Mouse (Mus musculus) kidney, embryonic 16.5 days (tissue): Measurements from ENCODE around the gene Smurf2. TPM values are rescaled to one million over a fixed set of nuclear protein-coding genes. Genes with fewer than 3 reads are reported as not detected.

ENCODE experiments used
- ATAC-seq: fragments of 200-750 bp; cut with Nextera tagmentation; 2 replicates; pipeline ENCODE4 v1.8.0; 2017; ENCODE audit warnings: moderate TSS enrichment; ENCODE audit not compliant: low FRiP score, low TSS enrichment
- H3K27ac ChIP-seq: fragments of 300-500 bp; sonication (generic); 2 replicates; pipeline ENCODE4 v1.5.1; 2014; ENCODE audit warnings: low read length
- H3K27me3 ChIP-seq: fragments of 300-500 bp; sonication (generic); 2 replicates; pipeline ENCODE4 v1.6.1; 2014; ENCODE audit warnings: low read length, control low read depth, mixed read lengths; ENCODE audit not compliant: insufficient read depth
- H3K36me3 ChIP-seq: fragments of 300-500 bp; sonication (generic); 2 replicates; pipeline ENCODE4 v1.6.1; 2014; ENCODE audit warnings: low read length, control low read depth, mixed read lengths; ENCODE audit not compliant: insufficient read depth
- H3K4me1 ChIP-seq: fragments of 300-500 bp; sonication (generic); 2 replicates; pipeline ENCODE4 v1.6.1; 2014; ENCODE audit warnings: low read length, control low read depth, mixed read lengths; ENCODE audit not compliant: insufficient read depth
- H3K4me2 ChIP-seq: fragments of 300-500 bp; sonication (generic); replicated peaks from 2 replicates; pipeline ENCODE4 v1.6.1; 2014; ENCODE audit warnings: low read depth, low read length
- H3K4me3 ChIP-seq: fragments of 300-500 bp; sonication (generic); 2 replicates; pipeline ENCODE4 v1.5.1; 2014; ENCODE audit warnings: mild to moderate bottlenecking, low read length
- H3K9ac ChIP-seq: fragments of 300-500 bp; sonication (generic); replicated peaks from 2 replicates; pipeline ENCODE4 v1.6.1; 2014; ENCODE audit warnings: low read length
- H3K9me3 ChIP-seq: fragments of 300-500 bp; sonication (generic); 2 replicates; pipeline ENCODE4 v1.6.1; 2016; ENCODE audit warnings: low read length, control low read depth
- WGBS: fragments of 180-500 bp; shearing (Covaris S2); extraction: QIAGEN DNeasy Blood & Tissue Kit; methylation state at CpG from one replicate; pipeline ENCODE4 v1.1.7; 2014; 5-methylcytosine and 5-hydroxymethylcytosine counted together
- polyA plus RNA-seq: library from polyadenylated mRNA; unstranded; fragments of >200 nt; fragmentation: Nextera tagmentation; extraction: Ambion mirVana; gene quantifications from 2 replicates; pipeline ENCODE4 v1.2.1, GENCODE M21; 2015

Gene Smurf2
- polyA plus RNA-seq, 1 experiment from 2014 or later: 11.9 TPM

DNA sequence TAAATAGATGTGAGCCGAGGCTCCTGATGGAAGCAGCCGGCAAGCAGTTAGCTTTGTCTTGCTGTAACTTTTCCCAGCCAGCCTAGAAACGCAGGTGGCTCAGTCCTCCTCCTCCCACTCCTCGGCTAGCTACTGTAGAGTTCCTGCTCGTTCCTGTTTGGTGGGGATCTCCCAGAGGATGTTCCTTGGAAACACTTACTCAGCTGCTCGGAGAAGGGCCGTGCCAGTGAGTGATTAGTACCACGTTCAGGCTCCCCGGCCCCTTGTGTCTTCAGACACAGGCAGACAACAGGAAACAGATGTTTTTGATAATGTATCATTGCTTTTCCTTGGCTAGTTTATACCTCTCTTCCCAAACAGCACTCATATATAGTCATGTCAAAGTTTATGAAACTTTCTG lies 124.8 kb downstream of the Smurf2 start:
- peaks cover 63% of the 10 kb centered on the region for H3K36me3 ChIP-seq

DNA sequence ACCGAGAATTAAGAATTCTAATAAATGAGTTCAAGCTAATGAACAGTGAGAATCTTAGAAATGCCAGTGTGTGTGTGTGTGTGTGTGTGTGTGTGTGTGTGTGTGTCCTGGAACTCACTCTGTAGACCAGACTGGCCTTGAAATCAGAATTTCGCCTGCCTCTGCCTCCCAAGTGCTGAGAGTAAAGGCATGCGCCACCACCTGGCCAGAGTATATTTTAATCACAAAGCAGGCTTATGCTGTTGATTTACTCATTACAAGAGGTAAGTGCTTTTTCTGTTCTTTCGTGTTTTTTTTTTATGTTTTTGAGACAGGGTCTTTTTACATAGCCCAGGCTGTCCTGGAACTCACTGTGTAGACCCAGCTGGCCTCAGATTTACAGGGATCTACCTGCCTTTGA lies 126.7 kb downstream of the Smurf2 start:
- Histone ChIP-seq H3K27me3 (no peaks in the 10 kb centered on the region), H3K4me2 (no peak overlapping the region), H3K9ac (no peak overlapping the region), H3K4me1 (peaks cover 14% of the 10 kb centered on the region), H3K4me3 (no peak overlapping the region), H3K36me3 (peaks cover 48% of the 10 kb centered on the region), H3K27ac (no peak overlapping the region), H3K9me3 (peaks cover 6% of the 10 kb centered on the region)
- ATAC-seq: no peak
- 77% methylated on average over 4 of the region's 4 CpGs for WGBS

More for the DNA sequence above, 124.8 kb downstream of the Smurf2 start:
- H3K4me3 ChIP-seq: no peak overlapping the region
- H3K4me2 ChIP-seq: no peak overlapping the region
- 0 out of 2 replicates have a peak overlapping the region, but pooled peaks have one; percentile 24 for H3K27ac ChIP-seq
- WGBS: 42% methylated on average over 9 of the region's 9 CpGs
- no peaks in the 10 kb centered on the region for H3K27me3 ChIP-seq
- no peak overlapping the region for H3K9ac ChIP-seq
- H3K4me1 ChIP-seq: peaks cover 6% of the 10 kb centered on the region; the same call in 1 of the 2 replicates
- peaks cover 6% of the 10 kb centered on the region for H3K9me3 ChIP-seq
- 0 out of 2 replicates have a peak, but pooled peaks have one; percentile 31 for ATAC-seq

DNA sequence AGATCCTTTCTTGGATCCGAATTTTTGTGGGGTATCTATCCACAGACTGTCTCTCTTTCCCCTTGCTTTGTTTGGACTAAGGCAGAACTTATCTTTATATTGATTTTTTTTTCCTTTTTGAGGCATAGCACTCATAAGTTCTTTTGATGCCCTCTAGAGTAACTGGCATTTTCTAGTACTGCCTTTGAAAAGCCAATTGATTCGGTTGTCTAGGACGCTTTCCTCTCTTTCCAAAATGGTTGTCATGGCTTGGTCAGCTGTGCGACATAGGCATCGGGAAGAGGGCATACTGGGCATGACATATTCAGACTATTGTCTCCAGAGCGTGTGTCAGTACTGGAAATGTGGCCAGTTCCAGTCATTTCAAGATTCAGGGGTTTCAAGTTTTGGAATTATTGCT lies 130.9 kb downstream of the Smurf2 start:
- no peak for ATAC-seq

DNA sequence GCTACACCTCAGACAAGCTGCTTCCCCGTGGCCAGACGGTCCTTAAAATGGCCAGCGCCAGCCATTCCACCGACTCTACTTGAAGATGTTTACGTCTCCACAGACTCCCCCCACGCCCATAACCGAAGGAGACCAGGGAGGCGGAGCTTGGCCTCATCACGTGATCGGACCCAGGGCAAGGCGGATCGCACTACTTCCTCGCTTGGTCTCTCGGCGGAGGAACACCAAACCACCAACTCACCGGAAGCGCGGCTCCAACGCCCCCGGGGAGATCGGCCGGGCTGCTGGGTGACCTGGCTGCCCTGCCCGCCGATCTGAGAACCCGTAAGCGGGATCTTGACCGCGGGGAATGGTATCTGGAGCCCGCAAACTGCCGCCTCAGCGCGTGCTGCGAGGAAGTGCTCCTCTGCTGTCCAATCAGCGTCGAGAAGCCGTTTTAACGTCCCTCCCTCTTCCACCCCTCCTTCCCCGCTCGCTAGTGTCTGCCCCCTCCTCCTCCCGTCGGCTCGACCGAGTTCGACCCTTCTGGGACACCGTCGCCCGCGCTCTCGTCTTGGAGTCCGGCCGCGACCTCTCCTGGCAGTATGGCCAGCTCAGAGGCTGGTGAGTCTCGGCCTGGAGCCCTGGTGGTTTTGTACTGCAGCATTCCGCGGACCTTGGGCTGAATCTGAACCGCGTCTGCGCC lies 131.6 kb downstream of the Smurf2 start, which contains the start of the genes Ddx5 and Cep95:
Ddx5 (minus strand) TSS at position 411 of the 685 bp plus-strand sequence.
Cep95 (plus strand) TSS at position 478 of the 685 bp plus-strand sequence.
- WGBS: under 1% methylated on average over 58 of the region's 58 CpGs

More for the DNA sequence above, 130.9 kb downstream of the Smurf2 start:
- H3K4me2 ChIP-seq: peak overlapping the region; percentile 93
- H3K9me3 ChIP-seq: no peaks in the 10 kb centered on the region
- H3K27ac ChIP-seq: peak overlapping the region; percentile 97
- 0% methylated on average over 6 of the region's 6 CpGs for WGBS
- peak overlapping the region; percentile 99 for H3K9ac ChIP-seq
- H3K4me1 ChIP-seq: peaks cover 19% of the 10 kb centered on the region
- no peaks in the 10 kb centered on the region for H3K27me3 ChIP-seq
- peak overlapping the region; percentile 95 for H3K4me3 ChIP-seq
- peaks cover 32% of the 10 kb centered on the region for H3K36me3 ChIP-seq

DNA sequence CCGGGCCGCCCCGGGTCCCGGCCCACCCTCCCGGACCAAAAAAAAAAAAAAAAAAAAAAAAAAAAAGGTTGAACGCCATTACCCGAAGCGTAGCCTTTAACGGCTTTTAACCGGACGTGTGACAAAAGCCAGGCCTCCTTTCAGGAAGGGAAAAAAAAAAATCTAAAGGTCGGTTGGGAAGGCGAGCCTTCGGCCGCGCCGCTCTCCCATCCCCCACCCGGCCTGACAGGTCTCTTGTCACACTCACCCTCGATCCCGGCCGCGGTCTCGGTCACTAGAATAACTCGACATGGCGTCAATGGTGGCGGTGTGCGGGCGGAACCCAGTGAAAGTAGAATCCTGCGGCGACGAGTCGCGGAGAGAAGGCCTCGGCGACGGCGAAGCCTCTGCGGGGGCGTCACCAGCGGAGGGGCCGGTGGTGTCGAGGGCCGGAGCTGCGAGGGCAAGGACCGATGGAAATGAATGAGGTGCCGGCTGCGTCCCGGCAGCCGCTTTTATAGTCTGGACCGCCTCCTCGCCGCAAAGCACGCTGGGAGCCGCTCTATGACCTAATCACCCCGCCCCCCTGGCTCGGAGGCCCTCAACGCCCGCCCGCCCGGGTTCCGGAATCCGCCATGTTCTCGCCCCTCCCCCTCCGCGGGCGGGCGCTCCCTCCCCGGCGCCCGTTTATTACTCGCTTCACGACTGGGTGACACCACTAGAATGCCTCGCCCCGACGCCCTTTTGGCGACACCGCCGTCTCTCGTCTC lies 132.3 kb downstream of the Smurf2 start:
- Histone ChIP-seq H3K4me2 (peak overlapping the region; percentile 38), H3K36me3 (peaks cover 29% of the 10 kb centered on the region)

More for the DNA sequence above, 131.6 kb downstream of the Smurf2 start, which contains the start of the genes Ddx5 and Cep95:
- Histone ChIP-seq H3K27me3 (no peaks in the 10 kb centered on the region), H3K9me3 (no peaks in the 10 kb centered on the region), H3K4me1 (peaks cover 19% of the 10 kb centered on the region), H3K4me3 (peak within 1 kb of the TSS; percentile 95), H3K36me3 (peaks cover 27% of the 10 kb centered on the region), H3K9ac (peak within 1 kb of the TSS; percentile 99), H3K4me2 (peak within 1 kb of the TSS; percentile 93), H3K27ac (peak within 1 kb of the TSS; percentile 97)
- ATAC-seq: peak; percentile 91

DNA sequence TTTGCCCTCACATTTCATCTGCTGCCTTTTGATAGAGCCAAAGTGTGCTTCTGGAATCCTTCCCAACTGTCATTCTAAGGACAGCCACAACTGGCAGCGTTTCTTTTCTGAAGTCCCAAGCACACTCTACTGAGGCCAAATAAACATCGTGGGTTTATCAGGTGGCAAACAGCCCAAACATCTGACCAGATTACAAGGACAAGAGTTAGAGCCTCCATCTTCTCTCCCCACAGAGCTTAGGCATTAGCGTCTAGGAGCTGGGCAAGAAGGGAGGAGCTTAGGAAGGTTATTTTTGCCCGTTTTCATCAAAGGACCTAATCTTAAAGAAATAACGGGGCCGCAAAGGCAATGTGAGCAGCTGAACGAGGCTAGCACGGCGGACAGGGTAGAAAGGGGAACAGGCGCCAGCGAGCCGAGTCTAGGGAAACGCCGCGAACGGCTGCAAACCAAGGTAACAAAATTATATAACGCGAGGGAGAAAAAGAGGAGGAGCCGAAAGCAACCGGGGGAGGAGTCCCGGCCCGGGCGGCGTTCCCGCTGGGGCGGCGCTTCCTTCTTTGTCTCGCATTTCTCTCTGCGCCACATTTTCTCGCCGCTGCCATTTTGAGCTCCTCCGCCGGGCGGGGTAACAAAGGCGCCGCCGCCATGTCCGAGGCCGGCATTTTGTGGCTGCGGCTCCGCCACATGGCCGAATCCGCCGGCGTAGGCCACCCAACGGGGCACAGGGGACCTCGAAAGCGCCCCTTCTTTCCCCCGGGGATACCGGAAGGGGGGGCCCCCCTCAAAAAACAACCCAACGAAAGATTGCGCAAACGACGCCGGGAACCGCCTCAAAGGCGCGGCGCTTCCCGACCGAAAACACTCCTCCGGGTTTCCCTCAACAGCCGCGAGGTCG lies 133.1 kb downstream of the Smurf2 start:
- peak overlapping the region; percentile 95 for H3K4me3 ChIP-seq
- ATAC-seq: peak; percentile 37; the same call in 1 of the 2 replicates
- no peaks in the 10 kb centered on the region for H3K27me3 ChIP-seq
- peaks cover 34% of the 10 kb centered on the region for H3K36me3 ChIP-seq
- peak overlapping the region; percentile 97 for H3K27ac ChIP-seq
- H3K9ac ChIP-seq: peak overlapping the region; percentile 99
- H3K4me1 ChIP-seq: peaks cover 19% of the 10 kb centered on the region
- peak overlapping the region; percentile 61 for H3K4me2 ChIP-seq
- under 1% methylated on average over 65 of the region's 65 CpGs for WGBS
- H3K9me3 ChIP-seq: no peaks in the 10 kb centered on the region

More for the DNA sequence above, 132.3 kb downstream of the Smurf2 start:
- Histone ChIP-seq H3K4me3 (peak overlapping the region; percentile 95), H3K9ac (peak overlapping the region; percentile 99), H3K4me1 (peaks cover 19% of the 10 kb centered on the region), H3K9me3 (no peaks in the 10 kb centered on the region), H3K27ac (peak overlapping the region; percentile 97), H3K27me3 (no peaks in the 10 kb centered on the region)
- ATAC-seq: peak; percentile 85
- WGBS: under 1% methylated on average over 54 of the region's 79 CpGs

DNA sequence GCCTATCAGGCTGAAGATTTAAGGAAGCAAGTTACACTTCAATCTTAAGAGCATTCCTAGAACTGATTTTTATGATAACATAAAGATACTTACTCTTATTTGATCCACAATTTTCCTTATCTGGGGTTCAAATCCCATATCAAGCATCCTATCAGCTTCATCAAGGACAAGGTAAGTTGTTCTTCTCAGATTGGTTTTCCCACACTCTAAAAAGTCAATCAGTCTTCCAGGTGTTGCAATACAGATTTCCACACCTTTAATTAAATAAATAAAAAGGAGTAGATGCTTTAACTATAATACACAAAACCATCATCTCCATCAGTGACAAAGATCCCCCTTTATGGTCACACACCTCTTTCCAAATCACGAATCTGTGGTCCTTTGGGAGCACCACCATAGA lies 135.5 kb downstream of the Smurf2 start:
- peaks cover 20% of the 10 kb centered on the region for H3K4me1 ChIP-seq
- ATAC-seq: no peak
- H3K4me2 ChIP-seq: no peak overlapping the region
- H3K36me3 ChIP-seq: peaks cover 47% of the 10 kb centered on the region
- H3K27ac ChIP-seq: no peak overlapping the region
- H3K9me3 ChIP-seq: no peaks in the 10 kb centered on the region
- 81% methylated on average over 1 of the region's 1 CpGs for WGBS
- H3K9ac ChIP-seq: no peak overlapping the region
- H3K27me3 ChIP-seq: no peaks in the 10 kb centered on the region
- H3K4me3 ChIP-seq: no peak overlapping the region

DNA sequence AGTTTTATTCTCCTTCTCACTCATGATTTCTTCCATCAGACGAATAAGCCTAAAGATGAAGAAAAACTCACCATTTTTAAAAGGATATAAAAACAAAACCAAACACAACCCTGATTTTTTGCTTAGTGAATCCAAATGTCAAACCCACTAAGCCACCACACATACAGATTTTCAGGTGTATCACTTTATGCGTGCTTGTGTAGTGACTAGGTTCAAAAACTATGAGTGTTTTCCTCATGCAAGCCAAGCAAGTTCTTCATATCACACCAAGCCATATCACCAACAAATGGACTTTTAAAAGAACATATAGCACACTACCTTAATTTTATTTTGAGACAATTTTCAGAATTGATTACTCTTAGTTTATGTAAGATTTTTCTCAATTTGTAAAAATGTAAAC lies 136.0 kb downstream of the Smurf2 start:
- Histone ChIP-seq H3K27ac (no peak overlapping the region), H3K27me3 (no peaks in the 10 kb centered on the region), H3K4me2 (no peak overlapping the region), H3K4me3 (no peak overlapping the region), H3K36me3 (peaks cover 53% of the 10 kb centered on the region), H3K4me1 (peaks cover 22% of the 10 kb centered on the region), H3K9me3 (no peaks in the 10 kb centered on the region), H3K9ac (no peak overlapping the region)
- no peak for ATAC-seq
- WGBS: 80% methylated on average over 2 of the region's 2 CpGs
